Mouse (Mus musculus) adrenal gland, adult 2 months (tissue): ENCODE data around the gene Ppp3ca. TPM values are rescaled to one million over a fixed set of nuclear protein-coding genes. Genes with fewer than 3 reads are reported as not detected.
"Not testable (repeated sequence)": the region's sequence is repeated elsewhere in the genome, so short reads cannot be mapped to it uniquely, and the experiment has no call there.

Experiments used
- DNase-seq: peaks from one replicate; pipeline ENCODE4 v3.0.0; 2021
- polyA plus RNA-seq: library from polyadenylated mRNA; depleted of rRNA; stranded (reverse); fragments of >200 nt; gene quantifications from 2 replicates; pipeline ENCODE4 v1.2.3, GENCODE M21; 2012
- total RNA-seq, 2 experiments: library from RNA; stranded (reverse); gene quantifications; 2 replicates each; pipeline ENCODE4 v1.2.3; 2021

Ppp3ca gene
- total and polyA plus RNA-seq, 3 experiments: 39.2 to 50.7 (median 48.5) TPM

DNA sequence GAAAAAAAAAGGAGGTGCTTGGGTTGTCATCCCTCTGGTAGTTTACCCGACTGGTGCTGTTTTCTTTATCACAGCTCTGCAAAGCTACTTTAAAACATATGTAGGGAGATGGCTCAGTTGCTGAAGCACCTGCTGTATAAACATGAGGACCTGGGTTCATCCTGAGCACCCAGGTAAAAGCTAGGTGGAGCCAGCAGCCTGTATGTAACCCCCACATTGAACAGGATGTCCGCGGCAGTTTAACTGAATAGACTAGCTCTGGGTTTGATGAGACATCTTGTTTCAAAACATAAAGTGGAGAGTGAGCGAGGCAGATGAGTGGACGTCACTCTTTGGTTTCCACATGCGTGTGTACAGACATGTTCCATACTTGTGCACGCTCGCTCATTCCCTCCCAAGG, 16.5 kb downstream of the Ppp3ca start:
- DNase-seq: no peak

DNA sequence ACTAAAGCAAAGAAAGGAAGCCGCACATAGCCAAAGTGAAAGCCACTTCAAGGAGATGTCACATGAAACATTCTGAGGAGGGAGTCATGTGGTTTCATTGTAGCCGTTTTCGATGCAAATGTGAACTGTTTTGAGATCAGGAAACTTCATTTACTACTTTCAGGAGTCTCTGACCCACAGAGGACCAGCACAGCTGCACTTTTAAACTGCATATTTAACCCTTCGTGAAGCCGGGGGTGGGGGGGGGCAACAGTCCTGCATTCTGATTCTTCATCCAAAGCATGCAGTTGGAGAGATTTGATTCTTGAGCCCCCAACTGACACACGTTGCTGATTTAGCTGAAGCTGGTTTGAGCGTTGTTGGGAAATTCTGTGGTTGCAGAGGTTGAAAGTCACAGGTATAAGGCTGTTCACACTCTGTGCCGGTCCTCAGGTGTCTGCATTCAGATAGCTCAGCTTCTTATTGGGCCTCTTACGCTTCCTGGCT, 18.2 kb downstream of the Ppp3ca start:
- no peak for DNase-seq

DNA sequence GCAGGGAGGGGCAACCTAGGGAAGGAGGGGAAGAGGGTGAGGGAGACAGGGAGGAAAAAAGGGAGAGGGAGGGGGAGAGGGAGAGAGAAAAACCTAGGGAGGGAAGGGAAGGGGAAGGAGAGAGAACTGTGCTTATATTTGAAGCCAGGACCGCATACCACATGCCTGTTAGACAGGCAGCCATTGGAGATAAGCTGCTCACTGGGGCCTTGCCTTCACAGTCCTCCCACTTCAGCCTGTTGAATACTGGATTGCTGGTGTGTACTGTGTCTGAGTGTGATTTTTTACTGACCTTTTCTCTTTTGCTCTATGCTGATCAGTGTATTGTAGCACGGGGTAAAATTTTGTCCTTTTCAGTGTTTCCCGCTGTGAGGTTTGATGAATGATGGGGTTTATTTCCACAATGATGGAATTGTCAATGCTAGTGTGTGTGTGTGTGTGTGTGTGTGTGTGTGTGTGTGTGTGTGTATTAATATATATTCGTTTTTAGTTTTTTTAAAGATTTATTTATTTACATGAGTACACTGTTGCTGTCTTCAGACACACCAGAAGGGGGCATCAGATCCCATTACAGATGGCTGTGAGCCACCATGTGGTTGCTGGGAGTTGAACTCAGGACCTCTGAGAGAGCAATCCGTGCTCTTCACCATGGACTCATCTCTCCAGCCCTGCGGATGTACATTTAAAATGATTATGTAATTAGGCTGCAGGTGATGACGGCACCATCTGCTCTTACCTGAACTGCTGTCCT, 20.0 kb downstream of the Ppp3ca start:
- no peak for DNase-seq

DNA sequence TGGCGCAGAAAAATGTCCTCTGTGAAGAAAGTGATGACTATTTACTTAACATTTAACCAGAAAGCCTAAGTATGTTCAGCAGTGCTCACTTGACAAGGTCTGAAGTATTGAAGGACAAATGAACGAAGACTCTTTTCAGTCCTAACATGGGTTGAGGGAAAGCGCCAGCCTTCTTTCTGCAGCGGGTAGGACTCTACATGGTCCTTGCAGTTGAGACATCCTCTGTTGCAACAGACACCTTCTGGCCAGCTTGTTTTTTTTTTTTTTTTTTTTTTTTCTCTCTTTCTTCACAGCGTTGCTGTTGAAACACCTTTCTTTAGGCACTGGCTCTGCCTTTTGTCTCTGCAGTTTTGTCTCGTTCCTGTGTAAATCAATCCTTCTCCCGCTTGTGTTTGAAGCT, 22.1 kb downstream of the Ppp3ca start:
- DNase-seq: no peak

DNA sequence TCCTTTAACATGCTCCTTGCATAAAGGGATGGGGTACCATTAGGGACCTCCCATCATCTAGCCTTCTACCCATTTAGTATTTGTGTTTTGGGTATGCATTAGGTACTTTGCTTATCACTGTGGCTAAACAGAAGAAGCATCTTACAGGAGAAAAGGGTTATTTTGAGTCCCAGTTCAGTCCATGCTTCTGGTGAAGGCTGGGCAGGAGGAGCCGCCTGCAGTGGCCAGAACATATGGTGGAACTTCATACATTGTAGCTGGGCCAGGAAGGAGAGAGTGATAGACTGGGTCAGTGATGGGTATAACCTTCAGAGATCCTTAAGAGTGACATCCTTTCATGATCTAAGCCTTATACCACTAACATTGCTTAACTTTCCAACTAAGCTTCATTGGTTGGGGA, 23.6 kb downstream of the Ppp3ca start:
- DNase-seq: no peak

DNA sequence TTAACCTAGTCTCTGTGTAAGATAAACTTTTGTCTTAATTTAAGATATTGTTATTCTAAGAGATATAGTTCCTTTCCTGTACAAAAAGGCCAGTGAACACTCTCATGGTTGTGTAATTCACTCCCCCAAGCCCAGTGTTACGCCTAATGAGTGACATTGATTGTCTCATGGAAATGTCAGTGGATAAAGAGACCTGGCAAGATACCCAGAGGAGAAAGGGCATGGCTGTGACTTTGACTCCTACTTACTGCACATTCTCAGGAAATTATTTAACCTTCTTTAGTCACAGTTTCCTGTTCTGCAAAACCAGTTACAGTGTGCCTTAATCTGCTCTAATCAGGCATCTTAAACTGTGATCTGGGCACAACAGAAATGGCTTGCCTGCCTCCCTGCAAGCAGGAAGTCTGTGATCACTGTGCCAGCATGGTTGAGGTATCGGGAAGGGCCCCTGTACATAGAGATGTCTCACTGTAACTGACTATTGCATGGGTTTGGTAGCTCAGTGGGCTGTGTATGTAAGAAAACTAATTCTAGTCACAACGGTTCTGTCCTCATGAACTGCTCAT, 27.8 kb downstream of the Ppp3ca start:
- DNase-seq: no peak

DNA sequence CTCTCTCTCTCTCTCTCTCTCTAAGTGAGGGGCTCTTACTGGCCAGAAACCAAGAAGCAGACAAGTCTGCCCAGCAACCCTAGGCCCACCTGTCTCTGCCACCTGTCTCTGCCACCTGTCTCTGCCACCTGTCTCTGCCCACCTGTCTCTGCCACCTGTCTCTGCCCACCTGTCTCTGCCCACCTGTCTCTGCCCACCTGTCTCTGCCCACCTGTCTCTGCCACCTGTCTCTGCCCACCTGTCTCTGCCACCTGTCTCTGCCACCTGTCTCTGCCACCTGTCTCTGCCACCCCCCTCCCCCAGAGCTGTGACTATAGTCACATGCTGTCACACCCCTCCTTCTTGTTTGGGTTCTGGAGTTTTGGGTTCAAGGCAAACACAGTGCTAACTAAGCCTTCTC, 29.8 kb downstream of the Ppp3ca start:
- DNase-seq: not testable (repeated sequence)

DNA sequence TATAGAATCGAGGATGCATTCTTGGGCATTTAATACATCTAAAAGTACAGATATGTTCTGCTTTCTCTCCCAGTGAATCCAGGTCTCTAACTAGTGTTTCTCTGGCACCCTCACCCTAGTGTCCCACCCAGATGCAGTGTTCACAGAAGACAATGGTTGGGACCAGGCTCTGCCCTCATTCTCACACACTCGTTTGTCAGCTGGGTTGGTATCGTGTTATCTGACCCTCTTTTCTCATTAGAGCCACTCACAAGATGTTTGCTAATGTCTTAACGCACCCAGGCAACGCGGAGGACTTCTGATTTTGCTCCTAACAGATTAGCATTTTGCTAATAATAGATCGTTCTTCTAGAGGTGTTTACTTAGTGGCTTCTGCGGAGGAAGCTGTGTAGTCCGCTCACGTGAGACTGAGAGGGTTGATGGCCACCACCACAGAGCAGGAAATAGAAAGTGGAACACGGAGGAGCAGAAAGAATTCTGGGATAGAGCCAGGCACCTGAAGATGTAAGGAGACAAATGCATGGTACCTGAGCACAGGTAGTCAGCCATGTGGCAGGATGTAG, 30.6 kb downstream of the Ppp3ca start:
- DNase-seq: no peak

DNA sequence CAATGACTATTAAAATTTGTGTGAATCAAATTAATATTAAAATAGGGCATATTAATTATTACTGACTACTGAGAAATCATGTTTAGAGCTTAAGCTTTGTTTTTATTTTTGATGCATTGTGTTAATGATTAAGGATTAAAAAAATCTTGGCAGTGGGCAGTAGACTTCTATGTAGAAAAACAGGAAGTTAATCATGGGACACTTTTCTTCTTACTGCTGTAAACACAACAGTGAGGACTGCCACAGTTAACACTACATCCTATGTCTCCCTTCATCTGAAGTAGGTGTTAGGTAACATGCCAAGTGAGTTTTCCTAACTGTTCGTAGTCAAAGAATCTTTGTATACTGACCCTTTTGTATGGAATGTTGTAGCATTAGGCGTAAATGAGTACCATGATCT, 32.9 kb downstream of the Ppp3ca start:
- no peak for DNase-seq

DNA sequence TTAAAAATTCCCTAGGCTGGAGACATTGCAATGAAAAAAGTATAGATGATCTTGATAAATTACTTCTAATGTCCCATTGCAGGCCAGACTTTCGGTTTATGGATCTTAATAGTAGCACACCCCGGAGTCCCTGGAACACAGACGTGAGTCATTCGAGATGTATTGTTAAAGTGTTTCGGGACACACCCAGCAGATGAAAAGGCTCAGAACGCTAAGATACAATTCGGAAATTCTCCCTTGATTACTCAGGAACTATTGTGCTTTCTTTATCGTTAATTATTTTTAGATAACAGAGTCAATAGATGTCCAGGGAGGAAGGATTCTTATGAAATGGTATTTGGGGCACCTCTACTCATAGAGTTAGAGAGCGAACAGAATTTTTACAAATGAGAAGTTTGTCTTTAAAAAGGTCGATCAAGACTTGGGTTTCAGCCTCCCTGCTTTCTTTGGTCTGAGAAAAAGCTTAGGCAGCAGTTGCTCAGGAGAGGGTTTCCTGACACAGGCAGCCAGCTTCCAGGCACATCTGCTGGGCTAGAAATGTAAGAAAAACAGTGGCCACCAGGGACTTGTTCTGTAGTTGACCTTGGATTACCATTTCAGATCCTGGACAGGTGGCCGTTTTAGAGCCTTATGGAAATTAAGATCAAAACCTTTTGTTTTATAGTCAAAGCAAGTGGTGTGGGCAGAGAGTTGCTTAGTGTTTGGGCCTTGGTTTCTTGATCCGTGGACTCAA, 34.8 kb downstream of the Ppp3ca start:
- no peak for DNase-seq

DNA sequence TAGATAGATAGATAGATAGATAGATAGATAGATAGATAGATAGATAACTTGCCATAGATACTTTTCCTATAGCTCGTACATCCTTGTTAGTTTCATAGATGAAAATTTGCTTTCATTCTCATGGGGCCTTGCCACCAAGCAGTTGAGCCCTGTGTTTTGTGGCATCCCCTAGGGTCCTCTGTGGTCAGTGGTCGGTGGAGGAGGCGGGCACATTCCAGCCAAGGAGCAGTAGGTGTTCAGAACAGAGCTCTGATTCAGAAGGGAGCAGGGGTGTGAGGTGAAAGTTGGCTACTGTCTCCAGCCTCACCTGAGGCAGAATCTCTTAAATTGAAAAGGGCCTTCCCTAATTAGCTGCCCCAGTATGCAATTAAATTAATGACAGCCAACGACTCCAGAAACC, 36.1 kb downstream of the Ppp3ca start:
- DNase-seq: no peak

DNA sequence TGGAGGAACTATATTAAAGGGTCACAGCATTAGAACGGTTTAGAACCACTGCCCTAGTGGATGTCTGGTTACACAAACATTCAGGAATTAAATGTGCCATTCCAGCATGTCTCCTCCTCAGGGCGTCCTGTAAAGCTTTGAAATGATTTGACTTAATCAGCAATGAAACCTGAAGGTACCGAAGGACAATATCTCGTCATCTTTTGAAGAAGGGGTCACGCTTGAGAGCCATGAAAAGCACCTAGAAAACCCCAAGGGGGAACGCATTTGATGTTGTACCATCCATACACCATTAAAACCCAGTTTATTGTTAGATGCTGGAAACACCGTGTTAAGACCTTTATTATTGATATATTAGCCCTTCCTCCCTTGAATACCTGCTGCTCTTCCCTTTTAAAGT, 36.8 kb downstream of the Ppp3ca start:
- no peak for DNase-seq

DNA sequence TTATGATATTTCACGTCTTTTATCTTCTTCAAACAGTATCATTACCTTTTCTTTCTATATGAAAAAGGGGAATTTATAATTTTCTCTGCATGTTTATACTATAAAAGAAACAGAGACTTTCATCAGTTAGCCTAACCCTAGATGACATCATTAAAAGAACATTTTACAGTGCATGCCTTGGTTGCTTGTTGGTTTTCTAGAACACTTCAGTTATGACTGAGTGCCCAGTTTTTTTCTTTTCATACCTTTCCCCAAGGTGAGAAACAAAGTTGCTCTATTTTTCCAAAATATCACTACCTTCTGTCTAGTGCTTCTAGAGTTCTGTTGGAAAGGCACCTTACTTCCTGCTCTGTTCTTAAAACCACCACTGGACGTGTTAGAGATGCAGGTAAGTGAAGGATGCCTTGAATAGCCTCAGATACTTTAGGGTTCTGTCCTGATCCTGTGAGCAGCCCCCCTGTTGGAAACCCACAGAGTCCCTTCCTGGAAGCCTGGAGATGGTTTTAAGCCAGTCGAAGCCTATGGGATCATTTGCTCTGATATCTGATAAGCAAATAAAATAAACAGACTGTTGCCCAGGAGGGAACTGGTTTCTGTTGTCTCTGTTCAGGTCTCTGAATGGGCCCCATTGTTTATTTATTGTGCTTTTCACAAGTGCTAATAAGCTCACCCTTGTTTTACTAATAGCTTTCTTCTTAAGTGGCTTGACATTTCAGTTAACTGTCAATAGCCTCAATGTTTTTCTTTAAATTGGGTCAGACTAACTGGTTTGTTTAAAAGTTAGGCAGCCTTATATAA, 37.5 kb downstream of the Ppp3ca start:
- no peak for DNase-seq

DNA sequence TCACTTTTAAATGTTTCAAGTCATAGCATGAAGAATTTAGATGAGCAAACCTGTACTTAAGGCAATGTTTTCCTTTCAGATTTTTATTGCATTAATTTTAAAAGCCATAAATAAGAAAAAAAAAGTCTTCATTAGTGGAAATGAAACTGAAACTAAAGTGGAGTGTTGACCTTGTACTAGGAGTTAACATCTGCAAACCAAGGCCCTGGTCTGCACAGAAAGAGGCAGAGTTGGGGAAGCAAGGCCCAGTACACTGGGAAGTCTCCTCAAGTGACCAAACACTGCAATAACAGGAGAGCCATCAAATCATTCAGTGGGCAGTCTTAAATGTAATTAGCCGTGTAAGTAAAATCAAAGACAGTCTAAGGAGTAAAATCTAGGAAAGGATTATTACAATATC, 38.3 kb downstream of the Ppp3ca start:
- DNase-seq: peak; percentile 18

DNA sequence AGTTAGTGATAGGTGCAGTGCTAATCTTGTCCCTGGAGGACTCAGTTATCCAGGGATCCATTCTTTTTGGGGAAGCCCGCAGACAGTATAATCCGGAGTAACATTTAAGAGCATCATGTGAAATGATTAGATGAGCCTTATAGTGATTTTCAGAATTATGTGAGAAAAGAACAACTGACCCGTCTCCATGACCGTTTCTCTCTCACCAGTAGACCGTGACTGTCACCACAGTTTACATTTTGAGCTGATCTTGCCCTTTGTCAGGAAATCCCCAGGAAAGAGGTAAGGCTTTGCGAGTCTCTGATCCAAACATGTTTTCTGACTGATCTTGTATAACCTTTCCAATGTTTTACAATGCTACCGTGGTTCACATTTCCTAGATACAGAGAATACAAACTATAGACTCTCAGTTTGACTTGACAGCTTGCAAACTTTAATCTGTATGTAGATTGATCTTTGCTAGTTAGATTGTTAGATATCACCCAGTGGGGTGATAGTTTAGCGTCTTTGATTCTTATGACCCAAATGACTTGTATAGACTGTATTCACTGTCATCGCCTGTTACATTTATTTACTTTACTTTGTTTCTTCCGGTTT, 40.5 kb downstream of the Ppp3ca start:
- no peak for DNase-seq

DNA sequence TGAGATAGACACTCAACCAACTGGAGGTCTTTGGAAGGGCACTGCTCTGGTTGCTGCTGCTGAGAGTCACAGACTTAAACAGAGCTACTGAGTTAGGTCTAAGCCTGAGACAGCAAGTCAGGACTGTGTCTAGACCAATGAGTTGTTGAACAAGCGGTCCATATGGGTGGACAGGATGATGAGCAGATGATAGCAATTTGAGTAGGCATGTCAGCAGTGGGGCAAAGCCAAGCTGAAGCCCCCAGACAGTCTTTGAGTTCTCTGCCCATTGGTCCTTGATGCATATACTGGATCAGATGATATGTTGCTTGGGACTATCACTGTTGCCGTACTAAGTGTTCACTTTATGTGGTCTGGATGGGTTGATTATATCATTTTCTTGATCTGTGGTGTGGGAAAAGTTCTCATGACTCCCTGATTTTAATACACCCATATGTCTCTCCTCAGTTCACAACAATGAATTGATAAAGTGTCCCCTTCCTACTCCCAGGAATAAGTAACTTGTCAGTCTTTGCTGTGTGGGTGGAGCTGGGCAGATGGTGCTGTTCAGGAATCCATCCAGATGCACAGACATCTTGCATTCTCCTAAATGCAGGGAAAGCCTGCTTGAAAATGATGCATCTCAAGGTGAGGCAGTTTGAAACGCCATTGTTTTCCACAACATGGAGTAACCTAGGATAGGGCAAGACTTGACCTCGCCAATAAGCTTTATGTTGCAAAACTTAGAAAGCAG, 44.5 kb downstream of the Ppp3ca start:
- no peak for DNase-seq

DNA sequence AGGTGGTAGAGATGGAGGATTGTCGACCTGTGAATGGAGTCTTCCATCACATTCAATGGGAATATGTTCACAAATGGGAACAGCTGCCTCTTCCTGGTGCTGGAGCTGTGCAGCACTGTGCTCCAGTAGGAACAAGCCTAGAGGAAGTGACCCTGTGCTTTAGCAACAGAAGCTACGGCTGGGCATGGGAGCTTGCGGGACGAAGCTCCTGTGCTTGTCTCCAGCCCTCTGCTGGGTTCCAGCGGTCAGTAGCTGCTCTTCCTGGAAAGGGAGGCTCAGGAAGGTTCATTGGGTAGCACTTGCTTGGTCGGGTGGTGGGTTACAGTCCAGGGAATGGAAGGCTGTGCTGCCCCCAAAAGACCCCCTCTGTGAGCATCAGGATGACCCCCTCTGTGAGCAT, 46.3 kb downstream of the Ppp3ca start:
- DNase-seq: no peak

DNA sequence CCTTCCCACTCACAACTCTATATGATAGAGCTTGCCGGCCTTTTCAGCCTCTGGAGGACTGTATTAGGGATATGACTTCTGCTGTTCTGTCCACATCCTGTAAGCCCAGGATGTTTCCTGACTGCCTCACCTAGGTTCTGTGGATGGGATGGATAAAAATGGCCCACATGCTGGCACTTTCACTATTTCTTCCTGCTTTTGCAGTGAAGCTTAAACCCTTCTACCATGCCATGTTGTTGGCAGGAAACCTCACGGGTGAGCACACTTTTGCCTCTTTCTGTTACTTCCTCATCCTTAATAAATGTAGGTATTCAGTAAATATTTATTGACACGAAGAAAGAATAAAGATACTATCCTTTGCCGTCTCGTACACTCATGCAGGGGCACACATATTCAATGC, 48.5 kb downstream of the Ppp3ca start:
- no peak for DNase-seq

DNA sequence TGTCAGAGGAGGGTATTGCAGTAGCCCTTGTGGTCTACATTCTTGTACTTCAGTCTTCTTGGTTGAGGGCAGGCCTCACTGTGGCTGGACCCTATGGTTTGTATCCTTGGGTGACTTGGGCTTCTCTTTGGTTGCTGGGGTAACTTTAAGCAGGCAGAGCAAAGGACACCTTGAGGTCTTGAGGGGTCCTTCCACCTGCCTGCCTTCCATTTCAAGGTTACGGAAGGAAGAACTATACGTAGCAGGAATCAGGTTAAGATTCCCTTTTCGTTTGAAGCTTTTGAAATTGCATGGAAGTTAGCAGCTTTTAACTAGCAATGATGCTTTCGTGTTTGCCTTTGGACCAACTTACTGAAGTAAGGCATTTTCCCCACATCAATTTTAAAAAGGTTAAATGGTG, 51.3 kb downstream of the Ppp3ca start:
- DNase-seq: no peak

DNA sequence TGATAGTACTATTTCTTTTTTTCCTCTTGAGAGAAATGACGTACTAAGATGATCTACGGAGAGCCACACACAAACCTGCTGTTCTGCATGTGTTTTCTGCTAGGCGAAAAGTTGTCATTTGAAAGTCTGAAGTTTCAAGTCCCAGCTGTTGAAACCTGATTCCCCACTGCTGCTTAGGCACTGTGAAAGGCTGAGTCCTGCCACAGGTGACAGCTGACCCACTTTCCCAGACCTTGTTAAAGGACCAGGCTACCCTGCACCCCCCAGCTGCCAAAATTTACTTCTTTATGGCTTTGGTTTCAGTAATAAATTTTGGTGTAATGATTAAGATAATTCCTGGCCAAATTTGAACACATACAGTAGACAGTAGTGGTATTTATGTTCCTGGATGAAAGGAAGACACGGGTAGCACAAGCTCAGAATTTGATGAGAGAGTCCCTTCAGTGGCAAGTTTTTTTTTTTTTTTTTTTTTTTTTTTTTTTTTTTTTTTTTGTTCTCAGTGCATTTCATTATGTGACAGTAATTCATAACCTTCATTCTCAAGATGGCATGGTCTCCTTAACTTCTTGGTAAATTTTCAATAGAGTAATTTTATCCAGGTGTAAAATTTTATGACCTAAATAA, 52.0 kb downstream of the Ppp3ca start:
- no peak for DNase-seq

DNA sequence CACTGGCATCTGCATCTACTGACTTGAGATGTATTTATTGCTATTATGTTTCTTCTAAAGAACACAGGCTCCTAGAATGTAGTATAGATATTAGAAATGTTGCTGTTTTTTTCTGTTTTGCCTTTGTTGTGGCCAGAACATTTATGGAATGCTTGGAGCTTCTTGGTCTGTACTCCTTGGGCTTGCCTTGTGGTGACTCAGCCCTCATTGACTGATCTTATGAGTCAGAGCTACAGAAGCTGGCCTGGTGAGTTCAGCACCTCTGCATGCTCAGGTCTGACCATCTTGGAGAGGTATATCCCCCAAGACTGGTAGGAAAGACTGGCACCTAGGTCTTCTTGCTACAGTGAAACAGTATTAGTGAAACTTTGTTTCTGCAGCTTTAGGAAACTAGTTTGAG, 52.6 kb downstream of the Ppp3ca start:
- DNase-seq: no peak
